Mouse (Mus musculus): Measurements from ENCODE around the gene Hdac7.

- no peak for TF ChIP-seq CTCF (IDR thresholded peaks at IDR 0.05; ENCODE audit: low read depth)
- TF ChIP-seq EP300 (IDR thresholded peaks at IDR 0.05; ENCODE audit: low read depth): no peak
Measured at GRCm38 (mm10) chr15:97864361-97865045, 20.2 kb upstream of the Hdac7 start.

Measured in liver, postnatal 0 days (tissue).